Mouse (Mus musculus) gastrocnemius, postnatal 4 days (tissue): ENCODE measurements around the gene Smo. TPM values are rescaled to one million over a fixed set of nuclear protein-coding genes. Genes with fewer than 3 reads are reported as not detected.

Experiments
- DNase-seq, 2 experiments: peaks; one replicate each; pipeline ENCODE4 v3.0.0; 2021 to 2022; ENCODE audit warnings: low spot score in 2 of 2, mixed read lengths in 2 of 2
- total RNA-seq, 2 experiments: library from RNA; stranded (reverse); gene quantifications; 2 replicates each; pipeline ENCODE4 v1.2.3; 2021

Smo gene
- total RNA-seq, 2 experiments from 2014 or later, result 43.7 to 43.9 TPM

- no peak for DNase-seq
Measured at GRCm38 (mm10) chr6:29772236-29772635, 36.9 kb downstream of the Smo start.

- DNase-seq, result no peak
Measured at GRCm38 (mm10) chr6:29774161-29774560, 38.9 kb downstream of the Smo start.

GRCm38 (mm10) chr6:29775609-29776008, 40.3 kb downstream of the Smo start:
- no peak for DNase-seq

- DNase-seq, result no peak
Measured at GRCm38 (mm10) chr6:29776542-29777237, 41.4 kb downstream of the Smo start.

- DNase-seq, result no peak
Measured at GRCm38 (mm10) chr6:29777238-29777555, 41.9 kb downstream of the Smo start.

- no peak for DNase-seq
Measured at GRCm38 (mm10) chr6:29780082-29780481, 44.8 kb downstream of the Smo start.

- no peak for DNase-seq
Measured at GRCm38 (mm10) chr6:29780571-29780970, 45.3 kb downstream of the Smo start.

- DNase-seq, result no peak
Measured at GRCm38 (mm10) chr6:29782239-29782638, 46.9 kb downstream of the Smo start.

- DNase-seq, result no peak
Measured at GRCm38 (mm10) chr6:29783960-29784359, 48.7 kb downstream of the Smo start.

GRCm38 (mm10) chr6:29784413-29785021, 49.2 kb downstream of the Smo start:
- DNase-seq, result no peak

- no peak for DNase-seq
Measured at GRCm38 (mm10) chr6:29785759-29786158, 50.5 kb downstream of the Smo start.

- no peak for DNase-seq
Measured at GRCm38 (mm10) chr6:29788779-29789350, 53.6 kb downstream of the Smo start.

- no peak for DNase-seq
Measured at GRCm38 (mm10) chr6:29790014-29790698, 54.9 kb downstream of the Smo start.

GRCm38 (mm10) chr6:29793520-29793919, 58.2 kb downstream of the Smo start:
- DNase-seq, result no peak

- no peak for DNase-seq
Measured at GRCm38 (mm10) chr6:29794582-29794981, 59.3 kb downstream of the Smo start.

- DNase-seq, result no peak
Measured at GRCm38 (mm10) chr6:29802979-29803378, 67.7 kb downstream of the Smo start.

GRCm38 (mm10) chr6:29804006-29804405, 68.7 kb downstream of the Smo start:
- no peak for DNase-seq

GRCm38 (mm10) chr6:29805381-29805780, 70.1 kb downstream of the Smo start:
- no peak for DNase-seq
